Mouse (Mus musculus) B cell, adult 2 months (primary cell): ENCODE results near the gene Ceacam5.

Source experiments
- DNase-seq, 2 experiments: peaks; one replicate each; pipeline ENCODE4 v3.0.0; 2022

Gene Ceacam5

DNA sequence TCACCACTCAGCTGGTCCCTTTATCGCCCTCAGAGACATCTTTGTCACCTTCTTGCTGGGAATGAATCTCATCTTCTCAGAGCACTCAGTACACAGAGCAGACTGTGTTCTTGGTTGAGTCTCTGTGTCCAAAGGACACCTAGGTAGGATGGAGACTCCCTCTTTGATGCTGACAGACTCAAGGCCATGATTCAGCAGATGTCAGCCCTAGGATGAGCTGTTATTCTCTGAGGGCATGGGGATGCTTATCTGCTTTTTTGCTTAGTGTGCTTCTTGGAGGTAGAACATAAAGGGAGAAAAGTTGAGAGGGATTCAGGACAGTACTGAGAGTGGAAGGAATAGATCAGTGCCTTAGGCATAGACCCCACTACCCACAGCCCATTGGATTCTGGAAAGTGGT, at the start of gene Ceacam5:
Gene Ceacam5 (plus strand): TSS at position 301 of the 400 bp plus-strand sequence.
- DNase-seq, result no peak
